Mouse (Mus musculus): Measurements from ENCODE around the gene Ccdc57.
A peak's percentile ranks its signal among the peaks of the same experiment; 100 is the strongest.
"Not testable (repeated sequence)": the region's sequence is repeated elsewhere in the genome, so short reads cannot be mapped to it uniquely, and the experiment has no call there.

The Ccdc57 gene

GRCm38 (mm10) chr11:120846725-120847475, 85.8 kb downstream of the Ccdc57 start:
- DNase-seq: no peak

DNA sequence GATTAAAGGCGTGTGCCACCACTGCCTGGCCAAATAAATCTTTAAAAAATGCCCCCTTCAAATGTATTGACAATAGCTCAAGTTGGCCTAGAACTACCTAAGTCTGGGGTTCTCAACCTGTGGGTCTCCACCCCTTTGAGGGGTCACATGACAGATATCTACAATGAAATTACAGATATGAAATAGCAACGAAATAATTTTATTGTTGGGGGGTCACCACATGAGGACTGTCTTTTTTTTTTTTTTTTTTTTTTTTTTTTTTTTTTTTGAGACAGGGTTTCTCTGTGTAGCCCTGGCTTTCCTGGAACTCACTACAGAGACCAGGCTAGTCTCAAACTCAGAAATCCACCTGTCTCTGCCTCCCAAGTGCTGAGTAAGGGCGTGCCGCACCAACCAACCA, 88.3 kb downstream of the Ccdc57 start:
- DNase-seq: no peak

GRCm38 (mm10) chr11:120833555-120834280, 99.0 kb downstream of the Ccdc57 start:
- no peak for DNase-seq

GRCm38 (mm10) chr11:120832962-120833361, 99.7 kb downstream of the Ccdc57 start:
- DNase-seq: not testable (repeated sequence)

GRCm38 (mm10) chr11:120831659-120832440, 100.8 kb downstream of the Ccdc57 start:
- DNase-seq: no peak

DNA sequence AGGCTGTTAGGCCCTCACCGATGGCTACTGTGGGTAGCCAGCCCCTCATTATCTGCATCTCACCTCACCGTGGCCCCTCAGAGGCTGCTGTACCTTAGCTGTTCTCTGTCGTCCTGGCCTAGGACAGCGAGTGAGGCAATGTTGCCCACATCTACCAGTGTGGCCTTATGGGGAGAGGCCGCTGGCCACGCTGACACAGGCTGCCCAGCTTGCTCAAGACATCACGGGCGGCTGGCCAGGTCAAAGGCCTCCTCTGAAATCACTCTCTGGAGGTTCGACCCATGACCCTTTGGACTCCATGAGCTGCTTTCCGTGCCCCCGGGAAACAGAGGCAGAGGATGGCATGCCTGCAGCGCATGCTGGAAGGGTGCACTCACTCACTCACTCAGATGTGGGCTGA, 102.0 kb downstream of the Ccdc57 start:
- no peak for DNase-seq

DNA sequence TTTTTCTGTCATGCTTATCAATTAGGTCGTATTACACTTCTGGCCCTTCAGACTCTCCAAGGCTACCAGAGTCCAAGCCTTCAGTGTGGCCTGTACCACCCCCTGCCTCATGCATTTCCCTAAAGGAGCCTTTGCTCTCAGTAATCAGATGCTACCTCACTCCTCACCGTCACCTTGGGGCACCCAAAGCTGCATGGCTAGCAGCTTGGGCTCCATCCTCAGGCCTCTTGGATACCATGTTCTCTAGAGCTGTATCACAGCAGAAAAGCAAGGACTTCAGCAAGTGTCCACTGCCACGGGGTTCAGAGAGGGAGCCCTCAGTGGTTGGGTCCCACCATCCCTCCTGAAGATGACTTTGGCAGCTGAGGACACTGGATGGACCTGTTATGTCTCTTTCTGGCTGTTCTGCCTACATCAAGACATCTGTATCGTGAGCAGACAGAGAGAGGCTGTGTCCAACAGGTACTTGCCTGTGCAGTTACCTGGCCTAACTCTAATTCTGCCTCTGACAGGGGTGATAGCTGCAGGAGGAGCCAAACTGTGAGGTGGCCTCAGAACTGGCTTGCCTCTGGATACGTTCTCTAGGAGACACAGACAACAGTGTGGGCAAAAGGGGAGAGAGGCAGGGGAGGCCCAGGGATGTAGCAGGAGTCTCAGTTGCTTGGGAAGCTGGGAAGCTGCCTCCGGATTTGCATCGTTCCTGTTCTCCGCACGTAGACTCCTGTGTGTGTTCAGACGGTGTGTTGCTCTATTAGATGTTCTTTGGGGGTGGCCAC, 102.7 kb downstream of the Ccdc57 start:
- DNase-seq: no peak

GRCm38 (mm10) chr11:120828416-120828815, 104.3 kb downstream of the Ccdc57 start:
- no peak for DNase-seq

- DNase-seq: no peak
Observed at GRCm38 (mm10) chr11:120826016-120826953, 106.4 kb downstream of the Ccdc57 start.

GRCm38 (mm10) chr11:120825289-120825863, 107.3 kb downstream of the Ccdc57 start:
- DNase-seq: no peak

- no peak for DNase-seq
Observed at GRCm38 (mm10) chr11:120824787-120825288, 107.8 kb downstream of the Ccdc57 start.

DNA sequence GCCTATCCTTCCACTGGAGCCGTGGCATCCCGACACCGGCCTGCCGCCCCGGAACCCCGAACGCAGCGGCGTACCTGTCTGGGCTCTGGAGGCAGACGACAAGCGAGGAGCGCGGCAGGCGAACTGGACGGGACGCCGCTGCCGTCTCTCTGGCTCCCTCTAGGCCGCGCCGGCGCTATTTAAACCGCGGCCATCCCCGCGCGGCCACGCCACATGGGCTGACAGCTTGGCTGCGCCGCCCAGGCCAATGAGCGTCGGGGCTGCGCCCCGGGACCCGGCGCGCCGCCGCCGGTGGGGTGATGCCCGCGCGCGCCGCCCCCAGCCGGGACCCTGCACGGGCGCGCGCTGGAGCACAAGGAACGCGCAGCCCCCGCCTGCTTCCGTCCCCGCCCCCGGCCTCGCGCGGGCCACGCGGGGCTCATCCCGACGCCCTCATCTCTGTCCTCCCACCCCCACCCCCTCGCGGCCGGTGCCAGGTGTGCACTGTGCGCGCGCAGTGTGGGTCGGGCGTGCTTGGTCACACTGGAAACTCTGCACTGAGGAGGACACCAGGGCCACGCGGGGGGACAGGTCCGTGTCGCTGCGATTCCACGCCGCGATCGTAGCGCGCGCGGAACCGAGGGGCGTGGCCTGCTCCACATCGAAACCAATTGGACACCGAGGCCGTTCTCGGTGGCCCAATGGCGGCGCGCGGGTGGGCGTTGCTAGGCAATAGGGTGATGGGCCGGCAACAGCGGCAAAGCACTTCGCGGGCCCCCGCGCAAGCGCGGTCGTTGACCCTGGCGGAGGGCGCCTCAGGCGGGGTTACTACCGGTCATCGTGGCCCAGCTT, 108.5 kb downstream of the Ccdc57 start, which contains the start of gene Fasn:
TSS of gene Fasn (minus strand) at position 592 of the 831 bp plus-strand sequence.
- peak; percentile 98 for DNase-seq

DNA sequence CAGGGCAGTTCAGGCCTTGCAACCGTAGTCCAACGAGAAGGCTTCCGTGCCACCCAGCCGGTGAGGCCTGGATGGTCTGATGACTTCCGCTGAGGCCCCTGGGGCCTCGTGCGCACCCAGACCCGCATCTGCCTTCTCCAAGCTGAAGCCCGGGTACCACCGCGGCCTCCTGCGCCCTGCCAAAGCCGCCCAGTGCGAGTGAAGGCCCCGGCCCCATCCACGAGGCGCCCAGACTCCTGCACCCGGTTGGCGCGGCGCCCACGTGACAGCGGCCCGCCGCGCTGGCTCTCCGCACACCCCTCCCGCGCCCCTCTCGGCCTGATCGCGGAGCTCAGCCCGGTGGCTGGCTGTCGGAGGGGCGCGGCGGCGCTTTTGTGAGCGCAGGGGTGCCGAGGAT, 109.1 kb downstream of the Ccdc57 start:
- peak; percentile 81 for DNase-seq

DNA sequence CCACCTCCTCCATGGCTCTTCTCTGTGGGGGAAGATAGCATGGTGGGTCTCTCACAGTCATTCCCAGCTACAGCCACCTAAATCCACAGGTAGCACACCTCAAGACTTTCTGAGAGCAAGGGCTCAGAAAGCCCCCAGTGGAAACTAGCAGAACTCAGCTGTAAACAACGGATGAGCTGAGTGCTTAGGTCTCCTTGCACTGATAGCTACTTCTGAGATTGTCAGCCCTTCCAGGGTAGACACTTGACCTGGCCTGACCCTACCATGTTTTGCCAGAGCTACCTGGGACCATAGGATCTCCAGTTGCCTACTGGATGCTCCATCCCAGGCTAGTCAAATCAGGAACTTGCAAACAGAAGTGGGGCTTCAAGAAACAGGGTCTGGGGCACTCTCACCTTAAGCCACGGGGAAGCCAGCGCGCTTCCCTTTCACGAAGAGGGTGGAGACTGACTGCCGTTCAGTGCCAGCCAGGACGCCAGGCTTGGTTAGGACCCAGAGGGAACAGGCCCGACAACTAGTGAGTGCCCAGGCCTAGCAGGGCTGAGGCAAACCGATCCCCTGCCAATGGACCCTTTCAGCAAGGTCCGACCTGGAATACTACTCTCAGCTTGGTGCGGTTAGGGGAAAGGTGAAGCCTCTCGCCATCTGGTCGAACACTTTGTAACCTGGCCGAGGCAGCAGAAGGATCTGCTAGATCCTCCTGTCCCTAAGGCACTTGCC, 109.7 kb downstream of the Ccdc57 start:
- peak; percentile 43 for DNase-seq

DNA sequence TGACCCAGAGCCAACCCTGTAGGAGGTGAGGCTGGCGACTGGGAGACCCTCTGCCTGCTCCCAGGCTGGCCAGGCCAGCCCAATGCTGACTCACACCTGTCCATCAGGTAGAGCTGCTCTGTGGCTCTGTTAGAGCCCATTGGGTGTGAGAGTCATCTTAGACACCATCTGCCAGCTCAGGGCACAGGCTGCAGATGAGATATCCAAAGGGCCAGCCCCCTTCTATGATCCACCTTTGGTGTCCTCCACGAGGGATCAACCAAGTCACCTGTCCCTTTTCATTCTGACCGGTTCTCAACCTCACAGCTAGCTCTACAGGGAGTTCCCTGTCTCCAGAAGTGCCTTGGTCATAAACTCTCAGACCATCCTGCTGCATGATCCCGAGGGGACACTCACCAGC, 110.4 kb downstream of the Ccdc57 start:
- no peak for DNase-seq

- no peak for DNase-seq
Observed at GRCm38 (mm10) chr11:120821076-120821922, 111.4 kb downstream of the Ccdc57 start.

- DNase-seq: no peak
Observed at GRCm38 (mm10) chr11:120820546-120820945, 112.1 kb downstream of the Ccdc57 start.

GRCm38 (mm10) chr11:120819556-120819955, 113.1 kb downstream of the Ccdc57 start:
- DNase-seq: no peak
